8 mouse cellular contexts compared by ENCODE assay signal in genomic region chr8:104441613-104442012, GRCm38 (mm10). TPM values are rescaled to one million over a fixed set of nuclear protein-coding genes. Genes with fewer than 3 reads are reported as not detected.
A peak's percentile ranks its signal among the peaks of the same experiment; 100 is the strongest.
DNase-seq lines count a peak whose midpoint lies in the region; TF ChIP-seq lines count a peak whose summit lies in the region.

No protein-coding gene starts in this region.

- H3K9me3 ChIP-seq in limb, embryonic 10.5 days (replicated peaks), result no peaks in the 10 kb centered on the region

- peaks cover 12% of the 10 kb centered on the region for H3K4me1 ChIP-seq in limb, embryonic 10.5 days
- peaks cover 8% of the 10 kb centered on the region for H3K4me1 ChIP-seq in olfactory bulb, adult 2 months (ENCODE audit: control insufficient read depth, insufficient read depth, low read length)

- H3K27me3 ChIP-seq in limb, embryonic 10.5 days (ENCODE audit: low read depth, poor library complexity, severe bottlenecking), result no peaks in the 10 kb centered on the region

- peak; percentile 24 to 62 for DNase-seq in frontal cortex, postnatal 36 days (ENCODE audit: low spot score in 2 of 2)
- no peak for DNase-seq in frontal cortex, postnatal 25 days (ENCODE audit: low spot score in 2 of 2)
- DNase-seq in right cerebral cortex, adult 2 months (ENCODE audit: low spot score in 2 of 2), result peak; percentile 57 to 58
- no peak for DNase-seq in right cerebral cortex, postnatal 4 days
- no peak for DNase-seq in limb, embryonic 10.5 days (ENCODE audit: low spot score)
- DNase-seq in spleen, adult 12 weeks (ENCODE audit: low spot score), result no peak
- no peak for DNase-seq in layer of hippocampus, adult 9-11 months

- no peak for TF ChIP-seq CTCF in olfactory bulb, adult 2 months (IDR thresholded peaks at IDR 0.05; ENCODE audit: insufficient read depth, low read depth, low read length)

- H3K36me3 ChIP-seq in limb, embryonic 10.5 days, result peaks cover 46% of the 10 kb centered on the region

- no peak for TF ChIP-seq POLR2A in olfactory bulb, adult 2 months (IDR thresholded peaks at IDR 0.05; ENCODE audit: insufficient read depth, low read depth, low read length)

- WGBS in limb, embryonic 10.5 days, result 69% methylated on average over 7 of the region's 7 CpGs
- 25% methylated on average over 7 of the region's 7 CpGs for WGBS in olfactory bulb, adult 2 months

- peak overlapping the region; percentile 100 for H3K27ac ChIP-seq in limb, embryonic 10.5 days
- H3K27ac ChIP-seq in olfactory bulb, adult 2 months (ENCODE audit: insufficient read depth, low read depth, low read length), result no peak overlapping the region

- peak overlapping the region; percentile 96 for H3K4me3 ChIP-seq in limb, embryonic 10.5 days
- H3K4me3 ChIP-seq in olfactory bulb, adult 2 months (ENCODE audit: insufficient read depth, low read depth, low read length), result peak overlapping the region; percentile 64

RNA-seq across cellular contexts. Expression of gene Dync1li2, which starts 1.2 kb away (rescaled TPM):
- 58.6 and 69.9 TPM in 2 replicates for polyA plus RNA-seq in limb, embryonic 10.5 days (2016; fragmentation: Nextera tagmentation; extraction: Ambion mirVana)
- polyA plus RNA-seq in olfactory bulb, adult 2 months (2012; ENCODE audit: insufficient read depth, insufficient read length, low replicate concordance, missing spikeins), result 65.6 TPM in 1 of 2 replicates, not detected in the other

RNA-seq across cellular contexts. Expression of gene Cmtm4, which starts 46.0 kb away (rescaled TPM):
- 1.8 and 2.3 TPM in 2 replicates for polyA plus RNA-seq in limb, embryonic 10.5 days (2016; fragmentation: Nextera tagmentation; extraction: Ambion mirVana)
- polyA plus RNA-seq in olfactory bulb, adult 2 months (2012; ENCODE audit: insufficient read depth, insufficient read length, low replicate concordance, missing spikeins), result not detected in 2 replicates

Comparison
In these comparisons a context has a peak if more than half of its experiments do, and no peak if none do; other contexts are left out.
1. DNase-seq: peak in frontal cortex, postnatal 36 days (2 of 2) and right cerebral cortex, adult 2 months (2 of 2); none in frontal cortex, postnatal 25 days (0 of 2), right cerebral cortex, postnatal 4 days (single experiment), limb, embryonic 10.5 days (single experiment), spleen, adult 12 weeks (single experiment) and layer of hippocampus, adult 9-11 months (single experiment).